Mouse (Mus musculus) erythroblast, embryonic 14.5 days (primary cell): ENCODE data around the gene Pde4d.

ENCODE experiments used
- GATA1 ChIP-seq: IDR thresholded peaks from 2 replicates; pipeline ENCODE4 v1.6.1; 2012; ENCODE audit warnings: low read length, inconsistent platforms, mixed read lengths
- TAL1 ChIP-seq: IDR thresholded peaks from 3 replicates; pipeline ENCODE4 v1.6.1; 2012; ENCODE audit warnings: low read length, inconsistent platforms, mixed read lengths

GRCm38 (mm10) chr13:108769465-108770056 lies 319.8 kb downstream of the Pde4d start:
- no peak for TF ChIP-seq GATA1
- TF ChIP-seq TAL1, result no peak
